Mouse (Mus musculus) liver, embryonic 18 days (tissue): ENCODE data around the gene Selenop. TPM values are rescaled to one million over a fixed set of nuclear protein-coding genes. Genes with fewer than 3 reads are reported as not detected.

Source experiments
- polyA plus RNA-seq: library from polyadenylated mRNA; depleted of rRNA; stranded (reverse); fragments of >200 nt; gene quantifications from 2 replicates; pipeline ENCODE4 v1.2.3, GENCODE M21; 2012; rRNA removed

Selenop gene
- 2,118 and 2,336 TPM in 2 replicates for polyA plus RNA-seq

GRCm38 (mm10) chr15:3268247-3268646, at the start of gene Selenop:
Gene Selenop, plus strand, starts transcription at chr15:3268547.

GRCm38 (mm10) chr15:3303426-3303825, 35.1 kb downstream of the Selenop start, which contains the start of gene Ccdc152:
Gene Ccdc152, minus strand, starts transcription at chr15:3303526.

Other genes starting within 250 kb of the Selenop start
- 19.2 and 20.0 TPM in 2 replicates for gene Ccdc152, start 35.0 kb downstream of the Selenop start, polyA plus RNA-seq